Mouse (Mus musculus): ENCODE measurements at regions not wholly inside any gene's neighbourhood (a gene's known extent, or its start where the extent isn't known, plus 50 kb on each side); places are given as distances from the start of the nearest gene placed in this dataset.

- TF ChIP-seq CTCF (IDR thresholded peaks at IDR 0.05; ENCODE audit: borderline replicate concordance, insufficient read depth, low read depth, low read length) (no peak), POLR2A (IDR thresholded peaks at IDR 0.05; ENCODE audit: borderline replicate concordance, insufficient read depth, low read length) (no peak)
Measured at GRCm38 (mm10) chr13:110683259-110684041, 288.6 kb downstream of the Plk2 start.
